Mouse (Mus musculus) olfactory bulb, adult 2 months (tissue): ENCODE data around the gene Vmn2r21. TPM values are rescaled to one million over a fixed set of nuclear protein-coding genes. Genes with fewer than 3 reads are reported as not detected.
"Not testable (repeated sequence)": the region's sequence is repeated elsewhere in the genome, so short reads cannot be mapped to it uniquely, and the experiment has no call there.

Experiments used
- H3K27ac ChIP-seq: fragments of 200-500 bp; 2 replicates; pipeline ENCODE4 v1.5.1; 2012; ENCODE audit warnings: low read depth, low read length; ENCODE audit not compliant: insufficient read depth
- H3K4me1 ChIP-seq: fragments of 200-500 bp; 2 replicates; pipeline ENCODE4 v1.6.1; 2012; ENCODE audit warnings: low read length; ENCODE audit not compliant: control insufficient read depth, insufficient read depth
- H3K4me3 ChIP-seq: fragments of 200-500 bp; 2 replicates; pipeline ENCODE4 v1.5.1; 2012; ENCODE audit warnings: mild to moderate bottlenecking, low read depth, low read length, moderate library complexity; ENCODE audit not compliant: insufficient read depth
- WGBS: fragments of 180-500 bp; shearing (Covaris S2); methylation state at CpG from one replicate; pipeline ENCODE4 v1.1.7; 2018; 5-methylcytosine and 5-hydroxymethylcytosine counted together
- polyA plus RNA-seq: library from polyadenylated mRNA; stranded (reverse); fragments of >200 nt; gene quantifications from 2 replicates; pipeline ENCODE4 v1.2.4, GENCODE M21; 2012; ENCODE audit warnings: low replicate concordance; ENCODE audit not compliant: missing spikeins, insufficient read depth, insufficient read length

Vmn2r21 gene
- not detected in 2 replicates for polyA plus RNA-seq

GRCm38 (mm10) chr6:123533306-123533705 is at the start of gene Vmn2r21:
Vmn2r21 (minus strand) TSS chr6:123533406.
- not testable (repeated sequence) for H3K4me1 ChIP-seq, H3K4me3 ChIP-seq, H3K27ac ChIP-seq
- WGBS: no CpG with 5 or more reads among the region's 4 CpGs

DNA sequence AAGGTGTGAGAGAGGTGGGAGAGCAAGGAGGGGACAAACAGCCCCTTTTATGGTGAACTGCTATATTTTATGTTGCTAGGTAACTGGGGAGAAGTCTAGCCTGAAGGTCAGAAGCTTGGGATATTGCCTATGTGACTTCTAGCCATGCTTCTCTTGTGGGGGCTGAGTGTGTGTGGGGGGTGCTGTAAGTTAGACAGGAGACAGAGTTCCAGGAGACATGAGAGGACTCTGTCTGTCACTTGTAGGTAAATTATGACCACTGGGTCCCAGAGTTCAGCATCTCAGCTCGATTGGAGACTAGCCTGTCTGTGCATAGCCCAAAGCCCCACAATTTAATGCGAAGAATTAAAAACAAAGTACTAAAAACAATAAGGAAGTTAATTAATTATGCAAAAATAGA is 41.5 kb upstream of the Vmn2r21 start:
- not testable (repeated sequence) for H3K4me1 ChIP-seq, H3K4me3 ChIP-seq, H3K27ac ChIP-seq
- no CpG with 5 or more reads among the region's 2 CpGs for WGBS

DNA sequence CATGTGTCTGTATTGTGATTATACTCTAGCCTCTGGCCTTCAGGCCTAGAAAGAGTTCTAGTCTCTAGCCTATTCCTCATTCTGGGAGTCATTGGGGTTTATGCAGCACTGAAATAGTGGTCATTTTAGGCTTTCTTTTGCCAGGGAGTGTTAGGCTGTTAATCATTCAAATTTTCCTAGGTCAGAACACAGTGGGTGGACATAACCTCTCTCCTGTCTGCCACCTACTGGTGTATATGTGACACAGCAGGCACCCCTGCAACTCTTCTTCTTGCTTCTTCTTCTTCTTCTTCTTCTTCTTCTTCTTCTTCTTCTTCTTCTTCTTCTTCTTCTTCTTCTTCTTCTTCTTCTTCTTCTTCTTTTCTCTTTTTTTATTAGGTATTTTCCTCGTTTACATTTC is 6.5 kb upstream of the Vmn2r21 start:
- WGBS: no CpG with 5 or more reads among the region's 1 CpGs
- H3K4me1 ChIP-seq, H3K27ac ChIP-seq, H3K4me3 ChIP-seq: not testable (repeated sequence)

- not testable (repeated sequence) for H3K4me3 ChIP-seq, H3K27ac ChIP-seq, H3K4me1 ChIP-seq
- no CpG with 5 or more reads among the region's 8 CpGs for WGBS
Measured at GRCm38 (mm10) chr6:123522263-123523011, 10.8 kb downstream of the Vmn2r21 start.

DNA sequence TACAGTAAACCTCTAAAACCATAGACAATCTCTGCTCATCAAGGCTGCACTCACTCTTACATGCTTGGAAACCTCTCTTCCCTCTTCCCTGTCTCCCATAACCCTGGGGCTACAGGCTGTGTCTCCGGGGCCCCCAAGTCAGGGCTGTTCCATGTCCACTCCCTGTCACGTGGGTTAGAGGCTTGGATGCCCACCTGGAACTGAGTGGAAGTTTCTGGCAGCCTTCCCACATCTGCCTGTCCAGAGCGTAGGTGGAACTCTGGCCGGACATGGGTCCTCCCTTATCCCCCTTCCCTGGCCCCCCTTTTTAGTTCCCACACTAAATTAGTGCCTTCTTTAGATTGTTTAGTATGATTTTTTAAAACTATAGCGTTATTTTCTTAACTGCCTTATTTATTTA is 60.2 kb downstream of the Vmn2r21 start:
- not testable (repeated sequence) for H3K27ac ChIP-seq, H3K4me1 ChIP-seq, H3K4me3 ChIP-seq
- WGBS: no CpG with 5 or more reads among the region's 5 CpGs

- not testable (repeated sequence) for H3K4me3 ChIP-seq, H3K4me1 ChIP-seq, H3K27ac ChIP-seq
- WGBS: no CpG with 5 or more reads among the region's 2 CpGs
Measured at GRCm38 (mm10) chr6:123472458-123472987, 60.7 kb downstream of the Vmn2r21 start.

DNA sequence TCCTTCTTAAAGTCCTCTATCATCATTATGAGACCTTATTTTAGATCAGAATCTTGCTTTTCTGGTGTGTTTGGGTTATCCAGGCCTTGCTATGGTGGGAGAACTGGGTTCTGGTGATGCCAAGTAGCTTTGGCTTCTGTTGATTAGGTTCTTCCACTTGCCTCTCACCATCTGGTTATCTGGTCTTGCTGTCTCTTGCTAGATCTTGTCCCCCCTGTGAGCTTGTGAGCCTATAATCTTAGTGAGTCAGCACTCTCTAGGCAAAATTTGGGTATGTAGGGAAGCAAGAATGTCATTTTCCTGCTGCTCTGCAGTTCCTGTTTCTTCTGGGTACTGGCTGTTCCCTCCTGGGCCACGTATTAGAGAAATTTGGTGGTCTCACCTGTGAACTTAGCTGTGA is 64.6 kb downstream of the Vmn2r21 start:
- H3K4me1 ChIP-seq, H3K27ac ChIP-seq, H3K4me3 ChIP-seq: not testable (repeated sequence)
- WGBS: no CpG with 5 or more reads among the region's 1 CpGs

Other genes starting within 250 kb of the Vmn2r21 start
- not detected in 2 replicates for gene Clec4e, start 243.5 kb downstream of the Vmn2r21 start, polyA plus RNA-seq
- not detected in 2 replicates for gene Vmn2r19, start 225.1 kb downstream of the Vmn2r21 start, polyA plus RNA-seq
- gene Vmn2r20, start 115.3 kb downstream of the Vmn2r21 start, polyA plus RNA-seq: not detected in 2 replicates
- gene Vmn2r22, start 117.3 kb upstream of the Vmn2r21 start, polyA plus RNA-seq: not detected in 2 replicates
- not detected in 2 replicates for gene Vmn2r23, start 169.3 kb upstream of the Vmn2r21 start, polyA plus RNA-seq
- not detected in 2 replicates for gene Vmn2r24, start 245.5 kb upstream of the Vmn2r21 start, polyA plus RNA-seq